Comparison of ENCODE assay signal across 27 mouse cellular contexts in genomic region chr15:62958506-62959330, GRCm38 (mm10).
"Had no signal": no experiment of that assay in that cellular context is flagged by ENCODE, and none has a peak within 500 bp of the region (broad histone marks: within the 10 kb centered on the region; RNA-seq: fewer than 3 reads in every experiment).

No protein-coding gene starts in this region.

- H3K4me1 ChIP-seq: heart, embryonic 10.5 days; heart, embryonic 12.5 days; hindbrain, embryonic 10.5 days; hindbrain, embryonic 12.5 days; hindbrain, embryonic 15.5 days; kidney, embryonic 15.5 days; limb, embryonic 15.5 days; liver, embryonic 12.5 days had no signal

- H3K27me3 ChIP-seq: heart, embryonic 12.5 days; hindbrain, embryonic 12.5 days; hindbrain, embryonic 15.5 days; kidney, embryonic 15.5 days; limb, embryonic 13.5 days; limb, embryonic 15.5 days; liver, embryonic 12.5 days had no signal

- H3K27ac ChIP-seq: gastrocnemius, adult 2 months; heart, embryonic 10.5 days; hindbrain, embryonic 10.5 days; hindbrain, embryonic 12.5 days; hindbrain, embryonic 15.5 days; hindbrain, postnatal 0 days; kidney, embryonic 15.5 days; kidney, postnatal 0 days; limb, embryonic 13.5 days; limb, embryonic 15.5 days; liver, embryonic 12.5 days; liver, embryonic 14.5 days had no signal

- ATAC-seq: hindbrain, postnatal 0 days; intestine, embryonic 16.5 days; liver, embryonic 12.5 days had no signal

- H3K4me2 ChIP-seq: heart, embryonic 12.5 days; hindbrain, embryonic 12.5 days; hindbrain, embryonic 15.5 days; kidney, embryonic 15.5 days; limb, embryonic 13.5 days; limb, embryonic 15.5 days; liver, embryonic 12.5 days had no signal

- DNase-seq: gastrocnemius, adult 2 months; gastrocnemius, postnatal 10 days; gastrocnemius, postnatal 25 days; heart, adult 18-20 months; heart, postnatal 10 days; heart, postnatal 4 days; kidney, adult 11 months; kidney, adult 2 months; kidney, adult 9 months; kidney, postnatal 14 days; kidney, postnatal 36 days; layer of hippocampus, adult 9-11 months; layer of hippocampus, postnatal 36 days; left cerebral cortex, postnatal 4 days had no signal

- H3K9me3 ChIP-seq: heart, embryonic 10.5 days; heart, embryonic 12.5 days; hindbrain, embryonic 10.5 days; hindbrain, embryonic 12.5 days; hindbrain, embryonic 15.5 days; kidney, embryonic 15.5 days; limb, embryonic 13.5 days; limb, embryonic 15.5 days; liver, embryonic 12.5 days had no signal

- H3K9ac ChIP-seq: heart, embryonic 12.5 days; hindbrain, embryonic 12.5 days; hindbrain, embryonic 15.5 days; kidney, embryonic 15.5 days; limb, embryonic 13.5 days; limb, embryonic 15.5 days; liver, embryonic 12.5 days; liver, embryonic 14.5 days had no signal

- H3K36me3 ChIP-seq: heart, embryonic 10.5 days; heart, embryonic 12.5 days; hindbrain, embryonic 10.5 days; hindbrain, embryonic 12.5 days; hindbrain, embryonic 15.5 days; kidney, embryonic 15.5 days; limb, embryonic 13.5 days; limb, embryonic 15.5 days; liver, embryonic 12.5 days had no signal

- H3K4me3 ChIP-seq: gastrocnemius, adult 2 months; heart, embryonic 10.5 days; heart, embryonic 12.5 days; hindbrain, embryonic 10.5 days; hindbrain, embryonic 12.5 days; hindbrain, embryonic 15.5 days; kidney, embryonic 15.5 days; limb, embryonic 13.5 days; limb, embryonic 15.5 days; liver, embryonic 12.5 days had no signal
